Mouse (Mus musculus): ENCODE results near the gene Hist1h2bj.
"Not testable (repeated sequence)": the region's sequence is repeated elsewhere in the genome, so short reads cannot be mapped to it uniquely, and the experiment has no call there.

The Hist1h2bj gene

DNA sequence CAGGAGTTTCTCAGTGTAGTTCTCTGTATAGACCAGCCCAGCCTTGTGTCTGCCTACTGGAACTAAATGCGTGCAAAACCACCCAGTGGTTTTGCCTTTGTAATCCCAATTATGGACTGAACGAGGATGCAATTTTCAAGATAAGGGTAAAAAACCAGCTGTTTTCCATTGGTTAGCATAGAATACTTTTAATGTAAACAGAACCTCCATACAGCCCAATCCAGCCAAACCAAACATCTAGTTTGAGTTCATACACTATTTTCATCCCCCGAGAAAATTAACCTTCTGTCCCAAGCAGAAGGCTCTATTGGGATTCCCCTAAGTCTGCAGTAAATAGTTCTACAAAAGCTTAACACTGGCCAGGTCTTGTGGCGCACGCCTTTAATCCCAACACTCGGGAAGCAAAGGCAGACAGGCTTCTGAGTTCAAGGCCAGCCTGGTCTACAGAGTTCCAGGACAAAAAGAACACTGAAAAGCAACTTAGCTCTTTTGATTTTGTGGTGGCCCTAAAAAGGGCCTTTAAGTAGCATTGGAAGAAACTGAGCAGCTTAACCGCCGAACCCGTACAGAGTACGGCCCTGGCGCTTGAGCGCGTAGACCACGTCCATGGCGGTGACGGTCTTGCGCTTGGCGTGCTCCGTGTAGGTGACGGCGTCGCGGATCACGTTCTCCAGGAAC is 2.4 kb upstream of the Hist1h2bj start:
- DNase-seq = no peak

DNA sequence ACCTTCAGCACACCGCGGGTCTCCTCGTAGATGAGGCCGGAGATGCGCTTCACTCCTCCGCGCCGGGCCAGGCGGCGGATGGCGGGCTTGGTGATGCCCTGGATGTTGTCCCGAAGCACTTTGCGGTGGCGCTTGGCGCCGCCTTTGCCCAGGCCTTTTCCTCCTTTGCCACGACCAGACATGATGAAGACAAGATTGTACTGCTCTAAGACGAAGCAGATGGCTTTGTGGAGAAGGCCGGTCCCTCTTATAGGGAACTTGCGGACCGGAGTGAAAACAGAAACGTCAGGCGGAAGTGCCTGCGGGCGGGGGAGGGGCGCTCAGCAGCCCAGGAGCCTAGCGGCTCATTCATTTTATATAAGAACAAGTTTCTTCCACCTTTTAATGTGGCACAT is 1.9 kb upstream of the Hist1h2bj start, which contains the start of gene Hist1h4i:
TSS of gene Hist1h4i (minus strand) at position 221 of the 395 bp plus-strand sequence.
- DNase-seq = peak; percentile 91 to 96

DNA sequence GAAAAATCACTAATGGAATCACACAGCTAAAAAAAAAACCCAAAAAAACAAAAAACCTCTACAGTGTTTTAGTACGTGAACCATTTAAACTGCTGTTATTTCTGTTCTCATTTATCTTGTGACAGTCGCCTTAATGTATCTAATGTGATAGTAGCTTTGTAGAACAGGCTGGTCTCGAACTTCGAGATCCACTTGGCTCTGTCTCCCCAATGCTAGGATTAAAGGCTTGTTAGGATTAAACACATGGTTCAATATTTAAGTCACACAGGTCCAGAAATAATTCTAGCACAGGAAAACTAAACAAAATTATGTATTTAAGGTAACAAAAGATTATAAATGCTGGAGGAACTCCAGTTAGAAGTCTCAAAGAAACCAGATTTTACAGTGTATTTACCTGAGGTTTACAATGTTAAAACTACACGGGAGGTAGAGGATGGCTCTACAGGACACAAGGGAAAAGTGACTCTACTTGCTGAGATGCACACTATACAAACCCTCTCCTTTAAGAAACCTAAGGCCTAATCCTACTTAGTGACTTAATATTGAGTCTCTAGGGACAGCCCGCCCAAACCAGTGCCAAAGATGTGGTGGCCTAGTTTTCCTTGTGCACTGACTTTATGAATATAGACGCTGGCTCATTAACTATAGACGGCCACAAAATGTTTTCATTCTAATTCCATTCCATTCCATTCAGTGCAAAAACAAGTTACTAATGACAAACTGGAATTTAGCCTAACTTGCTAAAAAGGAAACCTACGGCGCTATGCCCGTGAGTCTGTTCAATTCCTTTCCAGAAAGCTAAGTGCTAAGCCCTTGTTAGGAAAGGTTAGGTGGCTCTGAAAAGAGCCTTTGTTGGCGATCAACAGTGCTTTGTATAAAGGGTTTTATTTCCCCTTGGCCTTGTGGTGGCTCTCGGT is 1.1 kb upstream of the Hist1h2bj start:
- DNase-seq = no peak

DNA sequence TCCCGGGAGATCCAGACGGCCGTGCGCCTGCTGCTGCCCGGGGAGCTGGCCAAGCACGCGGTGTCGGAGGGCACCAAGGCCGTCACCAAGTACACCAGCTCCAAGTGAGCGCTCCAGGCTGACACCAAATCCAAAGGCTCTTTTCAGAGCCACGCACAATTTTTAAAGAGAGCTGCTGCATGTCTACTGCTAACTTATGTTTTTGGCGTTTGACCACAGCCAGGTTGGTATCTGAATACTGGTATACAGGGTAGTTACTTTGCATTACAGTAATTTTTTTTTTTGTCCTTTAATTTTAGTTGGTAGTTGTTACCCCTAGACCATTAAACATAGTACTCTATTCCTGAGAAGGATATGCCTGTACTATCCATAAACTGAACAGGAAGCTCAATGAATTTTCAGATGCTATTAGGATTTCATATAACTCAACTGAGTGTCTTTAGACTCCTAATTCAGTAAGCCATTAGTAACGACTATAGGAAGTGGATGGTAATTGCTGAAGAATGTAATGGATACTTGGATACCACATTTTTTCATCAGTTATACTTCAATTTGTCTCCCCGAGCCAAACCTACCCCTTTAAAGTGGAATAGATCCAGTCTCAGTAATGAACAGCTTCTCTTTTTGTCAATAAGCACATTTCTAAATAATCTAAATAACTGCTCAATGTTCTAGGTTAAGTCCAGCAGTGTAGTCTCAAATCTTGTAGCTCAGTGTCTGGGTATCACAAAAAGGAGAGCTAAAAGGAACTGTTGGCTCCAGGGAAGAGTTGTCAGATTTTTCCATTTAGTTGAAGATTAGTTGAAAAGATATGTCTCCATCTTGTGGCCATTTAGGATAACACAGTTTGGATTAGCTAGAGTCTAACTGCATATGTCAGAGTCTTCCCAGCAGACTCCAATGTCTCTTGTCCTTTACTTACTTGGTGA is 753 bp downstream of the Hist1h2bj start:
- no peak for DNase-seq

DNA sequence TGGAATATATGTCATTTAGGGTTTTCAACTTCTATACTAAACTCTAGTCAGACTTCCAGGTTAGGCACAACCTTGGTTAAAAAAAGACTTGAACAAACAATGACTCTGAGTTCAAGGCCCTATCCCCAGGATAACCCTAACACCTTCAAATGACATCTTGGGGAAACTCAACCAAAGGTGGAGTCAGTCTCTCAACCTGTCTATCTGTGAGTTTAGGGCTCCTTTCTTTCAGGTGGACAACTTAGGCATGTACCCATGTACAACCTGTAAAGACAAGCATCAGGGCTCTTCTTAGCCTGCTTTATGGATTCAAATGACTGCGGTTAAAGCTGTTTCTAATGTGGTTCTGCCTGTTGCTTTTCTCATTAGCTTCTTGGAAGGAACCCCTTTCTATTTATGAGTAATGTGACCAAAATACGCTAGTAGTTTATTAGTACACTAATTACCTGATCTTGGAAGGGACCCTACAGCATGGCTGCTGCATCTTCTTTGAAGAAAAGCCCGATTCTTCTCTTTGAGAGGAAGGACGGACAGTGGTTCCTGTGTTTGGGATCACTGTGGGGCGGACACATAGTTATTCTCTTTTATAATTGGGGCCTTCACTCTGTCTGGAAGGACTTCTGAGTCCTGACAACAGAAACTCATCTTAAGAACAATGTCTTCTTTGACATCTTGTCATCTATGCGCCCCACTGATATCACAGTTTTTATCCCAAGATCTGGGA is 1.6 kb downstream of the Hist1h2bj start:
- DNase-seq = no peak

DNA sequence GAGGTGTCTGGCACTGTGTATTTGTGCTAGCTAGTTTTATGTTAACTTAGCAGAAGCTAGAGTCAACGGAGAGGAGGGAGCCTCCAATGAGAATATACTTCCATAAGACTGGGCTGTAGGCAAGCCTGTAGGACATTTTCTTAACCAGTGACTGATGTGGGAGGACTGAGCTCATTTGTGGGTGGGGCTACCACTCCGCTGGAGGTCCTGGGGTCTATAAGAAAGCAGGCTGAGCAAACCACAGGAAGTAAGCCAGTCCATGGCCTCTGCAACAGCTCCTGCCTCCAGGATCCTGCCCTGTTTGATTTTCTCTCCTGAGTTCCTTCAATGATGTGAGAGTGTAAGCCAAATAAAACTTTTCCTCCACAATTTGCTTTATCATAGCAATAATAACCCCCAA is 2.3 kb downstream of the Hist1h2bj start:
- no peak for DNase-seq

DNA sequence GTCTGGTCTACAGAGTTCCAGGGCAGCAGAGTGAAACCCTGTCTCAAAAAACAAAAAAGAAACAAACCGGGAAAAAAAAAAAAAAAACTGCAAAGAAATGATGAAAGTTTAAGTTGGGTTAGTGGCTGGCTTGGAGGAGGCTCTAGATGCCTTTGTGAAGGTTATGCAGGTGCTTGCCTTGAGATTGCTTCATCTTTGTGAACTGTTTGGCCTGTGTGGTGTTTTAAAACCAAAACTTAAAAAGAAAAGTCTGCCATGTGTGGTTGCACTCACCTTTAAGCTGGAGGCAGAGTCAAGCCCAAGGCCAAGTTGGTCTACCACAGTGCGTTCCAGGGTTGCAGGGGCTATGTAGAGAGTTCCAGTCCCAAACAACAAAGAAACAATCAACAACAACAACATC is 6.0 kb downstream of the Hist1h2bj start:
- DNase-seq = no peak

DNA sequence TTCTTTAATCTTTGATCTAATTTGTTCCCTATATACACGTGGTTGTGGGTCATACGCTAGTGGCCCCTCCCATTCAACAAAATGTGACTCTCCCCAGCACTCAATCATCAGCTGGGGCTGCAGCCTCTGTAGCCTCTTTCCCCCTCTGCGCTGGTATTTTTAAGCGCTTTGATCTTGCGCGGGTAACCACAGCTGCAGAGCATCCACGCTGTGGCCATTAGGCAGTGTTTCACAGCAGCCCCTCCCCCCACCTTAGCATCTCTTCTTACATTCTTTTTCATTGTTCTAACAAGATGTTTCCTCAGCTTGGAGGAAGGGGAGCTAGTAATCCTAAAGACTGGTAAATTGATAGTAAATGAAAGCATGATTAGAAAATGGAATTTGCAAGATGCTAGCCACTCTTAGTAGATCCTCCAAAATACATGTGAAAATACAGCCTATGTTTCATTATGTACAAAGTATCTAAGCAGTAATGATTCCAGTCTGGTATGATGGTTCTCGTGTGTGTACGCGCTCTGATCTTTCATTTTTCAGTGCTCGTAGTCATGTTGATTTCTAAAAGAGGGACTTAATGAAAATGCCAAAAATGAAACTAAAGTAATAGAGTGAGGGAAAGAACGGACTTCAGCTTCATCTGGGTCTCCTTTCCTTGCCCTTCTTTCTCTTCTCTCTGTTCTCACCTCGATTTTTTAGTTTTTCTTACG is 6.9 kb downstream of the Hist1h2bj start:
- DNase-seq = peak; percentile 25 to 48

DNA sequence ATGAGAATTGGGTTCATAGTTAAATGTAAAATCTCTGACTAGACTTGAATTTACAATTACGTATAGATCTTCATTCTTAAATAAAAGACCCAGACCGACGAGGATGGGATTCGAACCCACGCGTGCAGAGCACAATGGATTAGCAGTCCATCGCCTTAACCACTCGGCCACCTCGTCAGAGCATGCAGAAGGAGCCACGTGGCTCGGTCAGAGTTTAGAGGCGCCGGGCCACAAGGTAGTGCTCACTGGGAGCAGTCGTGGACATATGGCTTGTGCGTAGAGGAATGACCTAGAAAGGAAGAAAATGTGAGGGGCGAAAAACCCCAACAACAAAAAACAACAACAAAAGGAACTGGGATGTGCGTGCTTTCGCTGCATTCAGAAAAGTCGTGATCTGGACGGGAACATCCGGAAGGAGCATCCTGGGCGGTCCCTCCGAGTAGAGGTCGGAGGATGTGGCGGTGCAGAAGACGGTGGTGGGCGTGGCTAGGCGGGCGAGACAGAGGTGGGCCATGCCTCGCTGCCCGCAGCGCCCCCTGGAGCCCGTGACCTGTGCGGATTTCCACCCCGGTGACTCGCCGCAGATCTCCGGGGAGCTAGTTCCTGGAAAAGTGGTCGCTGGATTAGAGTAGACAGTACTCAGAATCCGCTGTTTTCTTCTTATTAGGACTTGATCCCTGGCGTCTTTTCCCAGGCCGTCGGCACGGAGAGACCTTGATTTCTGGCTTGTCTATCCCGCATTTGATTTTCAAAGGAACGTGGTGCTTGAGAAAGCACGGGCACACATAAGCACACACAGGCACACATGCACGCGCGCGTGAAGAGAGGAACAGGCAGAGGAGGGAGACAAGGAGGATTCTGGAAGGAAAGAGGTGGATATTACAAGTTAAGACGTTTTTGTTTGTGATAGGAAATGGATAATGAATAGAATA is 7.8 kb downstream of the Hist1h2bj start:
- DNase-seq = peak; percentile 88 to 91

DNA sequence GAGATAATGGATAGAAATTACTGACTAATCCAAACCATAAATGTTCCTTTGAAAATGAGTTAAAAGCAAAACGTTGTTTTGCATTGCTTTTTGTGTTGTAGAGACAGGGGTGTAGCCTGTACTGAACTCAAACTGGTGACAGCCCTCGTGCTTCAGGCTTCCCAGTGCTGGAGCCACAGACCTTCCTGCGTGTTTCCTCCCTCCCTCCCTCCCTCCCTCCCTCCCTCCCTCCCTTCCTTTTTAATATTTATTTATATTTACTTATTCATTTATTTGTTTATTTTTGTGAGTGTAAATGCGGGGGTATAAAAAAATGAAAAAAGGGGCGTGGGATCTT is 8.5 kb downstream of the Hist1h2bj start:
- DNase-seq = no peak

DNA sequence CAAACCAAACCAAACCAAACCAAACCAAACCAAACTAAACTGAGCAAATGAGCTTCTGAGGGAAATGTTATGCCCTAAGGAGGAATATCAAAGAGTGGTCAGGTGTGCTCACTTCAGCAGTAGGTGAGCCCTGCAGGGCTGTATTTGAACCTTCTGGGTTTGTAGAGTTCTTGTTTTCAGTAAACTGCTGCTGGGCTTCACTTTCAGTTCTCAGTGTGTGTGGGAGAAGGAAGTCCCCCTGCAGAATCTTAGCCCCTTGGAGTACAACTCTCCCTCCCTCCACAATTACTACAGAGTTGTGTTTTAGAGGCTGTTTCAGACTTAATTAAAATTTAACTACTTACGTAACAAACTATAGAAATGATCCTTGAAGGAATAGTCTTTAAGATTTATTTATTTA is 10.7 kb downstream of the Hist1h2bj start:
- DNase-seq = no peak

DNA sequence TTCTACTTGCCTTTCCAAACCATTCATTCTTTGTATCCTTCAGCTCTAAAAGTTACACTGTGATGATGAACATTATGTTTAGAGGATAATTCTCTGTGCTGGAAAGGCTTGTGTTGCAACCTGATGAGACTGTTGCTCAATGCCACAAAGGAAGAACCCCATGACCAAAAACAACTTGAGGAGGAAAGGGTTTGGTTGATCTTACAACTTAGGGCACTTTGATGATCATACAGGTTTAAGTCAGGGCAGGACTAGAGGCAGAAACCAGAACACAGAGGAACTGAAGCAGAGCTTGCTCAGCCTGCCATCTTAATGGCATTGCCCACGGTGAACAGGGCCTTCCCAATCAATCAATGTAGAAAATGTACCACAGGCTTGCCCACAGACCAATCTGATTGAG is 18.4 kb downstream of the Hist1h2bj start:
- DNase-seq = no peak

DNA sequence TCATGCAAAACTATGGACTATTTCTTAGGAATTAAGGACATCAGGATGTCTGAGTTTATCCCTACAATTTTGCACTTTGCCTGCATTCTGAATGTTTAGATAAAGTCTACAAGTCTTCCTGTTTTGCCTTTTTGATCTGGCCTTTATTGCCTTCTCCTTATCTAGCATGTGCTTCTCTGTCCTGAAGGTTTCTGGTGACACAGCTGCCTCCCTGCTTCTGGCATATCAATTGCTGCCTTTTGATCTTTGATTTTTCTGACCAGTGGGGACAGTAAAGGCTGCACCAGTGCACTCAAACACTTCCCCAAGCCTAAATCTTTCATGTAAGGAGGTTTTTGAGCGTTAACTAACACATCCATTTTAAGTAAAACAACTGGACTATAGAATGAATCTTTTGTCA is 20.5 kb downstream of the Hist1h2bj start:
- DNase-seq = no peak

DNA sequence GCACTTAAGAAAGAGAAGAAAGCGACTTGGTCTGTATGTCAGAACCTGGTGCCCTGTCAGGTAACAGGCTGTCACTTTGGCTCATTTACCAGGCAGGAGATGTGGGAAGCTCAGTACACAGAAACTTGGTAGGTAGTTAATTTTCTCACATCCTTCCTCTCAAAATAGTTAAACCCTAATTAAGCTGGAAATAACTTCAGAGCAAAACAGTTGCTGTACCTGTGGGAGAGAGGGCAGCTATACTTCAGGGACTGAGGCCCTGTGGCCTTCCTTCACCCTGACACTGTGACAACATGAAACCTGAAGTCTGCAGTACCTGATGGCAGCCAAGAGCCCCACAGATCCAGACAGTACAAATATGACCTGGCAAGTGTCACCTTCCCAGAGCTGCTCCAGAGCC is 41.1 kb downstream of the Hist1h2bj start, which contains the start of gene Vmn1r188:
TSS of gene Vmn1r188 (plus strand) at position 301 of the 400 bp plus-strand sequence.
- DNase-seq = not testable (repeated sequence)

Measured in thymus, adult 18-20 months (tissue).